ENCODE assay signal across 41 mouse cellular contexts in the genomic region with DNA sequence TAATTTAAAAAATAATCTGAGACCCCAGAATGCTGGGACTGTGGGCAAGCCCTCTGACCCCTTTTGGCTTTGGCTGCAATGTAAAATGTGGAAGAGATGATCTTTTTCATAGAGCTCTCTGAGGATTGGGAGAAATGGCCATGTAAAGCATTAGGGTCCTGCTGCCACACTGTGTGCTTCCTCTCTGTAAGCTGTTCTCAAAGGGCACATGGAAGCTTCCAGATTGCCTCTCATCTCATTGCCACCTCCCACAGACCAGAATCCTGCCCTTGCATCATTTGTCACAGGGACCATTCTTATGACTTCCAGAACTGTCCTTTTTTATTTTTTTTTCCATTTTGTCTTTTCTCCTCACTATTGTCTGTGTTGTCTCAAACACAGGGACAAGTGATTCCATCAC. TPM values are rescaled to one million over a fixed set of nuclear protein-coding genes. Genes with fewer than 3 reads are reported as not detected.
"Had no signal": no experiment of that assay in that cellular context is flagged by ENCODE, and none has a peak within 500 bp of the region (broad histone marks: within the 10 kb centered on the region; RNA-seq: fewer than 3 reads in every experiment).

No protein-coding gene starts in this region.

- H3K9me3 ChIP-seq: heart, embryonic 13.5 days; heart, embryonic 15.5 days; hindbrain, embryonic 10.5 days; hindbrain, embryonic 12.5 days; kidney, embryonic 15.5 days; limb, embryonic 13.5 days; limb, embryonic 15.5 days; liver, embryonic 12.5 days had no signal

- H3K4me2 ChIP-seq: heart, embryonic 11.5 days; heart, embryonic 13.5 days; heart, embryonic 15.5 days; hindbrain, embryonic 12.5 days; hindbrain, embryonic 14.5 days; kidney, embryonic 15.5 days; limb, embryonic 13.5 days; limb, embryonic 15.5 days; liver, embryonic 12.5 days had no signal

- ATAC-seq: hindbrain, embryonic 16.5 days; intestine, embryonic 16.5 days; liver, embryonic 12.5 days had no signal

- H3K27ac ChIP-seq: heart, adult 2 months; heart, embryonic 13.5 days; heart, embryonic 15.5 days; hindbrain, embryonic 10.5 days; hindbrain, embryonic 12.5 days; hindbrain, embryonic 14.5 days; kidney, embryonic 15.5 days; kidney, postnatal 0 days; limb, embryonic 13.5 days; limb, embryonic 15.5 days; liver, embryonic 12.5 days; liver, embryonic 14.5 days had no signal

- H3K27me3 ChIP-seq: hindbrain, embryonic 12.5 days; kidney, embryonic 15.5 days had no signal

- DNase-seq: gastrocnemius, postnatal 10 days; gastrocnemius, postnatal 25 days; heart, postnatal 4 days; kidney, adult 11 months; kidney, adult 2 months; kidney, adult 9 months; kidney, postnatal 14 days; kidney, postnatal 36 days; layer of hippocampus, adult 9-11 months; layer of hippocampus, postnatal 36 days; left cerebral cortex, postnatal 4 days had no signal

- H3K9ac ChIP-seq: heart, embryonic 13.5 days; heart, embryonic 15.5 days; hindbrain, embryonic 12.5 days; hindbrain, embryonic 14.5 days; kidney, embryonic 15.5 days; limb, embryonic 13.5 days; limb, embryonic 15.5 days; liver, embryonic 12.5 days; liver, embryonic 14.5 days had no signal

- H3K4me3 ChIP-seq: heart, adult 2 months; heart, embryonic 13.5 days; heart, embryonic 15.5 days; hindbrain, embryonic 10.5 days; hindbrain, embryonic 12.5 days; kidney, embryonic 15.5 days; limb, embryonic 13.5 days; limb, embryonic 15.5 days; liver, embryonic 12.5 days had no signal

- H3K36me3 ChIP-seq: heart, embryonic 13.5 days; heart, embryonic 15.5 days; hindbrain, embryonic 10.5 days; hindbrain, embryonic 12.5 days; kidney, embryonic 15.5 days; limb, embryonic 13.5 days; limb, embryonic 15.5 days; liver, embryonic 12.5 days had no signal

RNA-seq across cellular contexts. Expression of a gene that starts 18.2 kb away (rescaled TPM):
- total RNA-seq: gastrocnemius, adult 18-20 months; gastrocnemius, postnatal 10 days; gastrocnemius, postnatal 25 days; gastrocnemius, postnatal 4 days; granulocyte monocyte progenitor cell, adult 5-6 weeks; heart, adult 2 months; heart, postnatal 25 days; heart, postnatal 4 days; layer of hippocampus, adult 18-20 months; layer of hippocampus, adult 8-10 months; layer of hippocampus, postnatal 14 days; layer of hippocampus, postnatal 36 days; left cerebral cortex, adult 18-20 months; left cerebral cortex, adult 8-10 months; left cerebral cortex, postnatal 10 days; left cerebral cortex, postnatal 25 days; left cerebral cortex, postnatal 4 days had no signal
- polyA plus RNA-seq: heart, embryonic 11.5 days; heart, embryonic 13.5 days; heart, embryonic 15.5 days; heart, postnatal 0 days; hindbrain, embryonic 10.5 days; intestine, embryonic 14.5 days; intestine, embryonic 16.5 days; kidney, embryonic 15.5 days; kidney, postnatal 0 days; limb, embryonic 13.5 days; limb, embryonic 15.5 days; liver, embryonic 12.5 days; liver, embryonic 14.5 days had no signal

RNA-seq across cellular contexts. Expression of a gene that starts 19.6 kb away (rescaled TPM):
- polyA plus RNA-seq: heart, embryonic 11.5 days; hindbrain, embryonic 10.5 days; limb, embryonic 11.5 days had no signal

RNA-seq across cellular contexts. Expression of a gene that starts 47.4 kb away (rescaled TPM):
- total RNA-seq: granulocyte monocyte progenitor cell, adult 5-6 weeks had no signal
- polyA plus RNA-seq: heart, embryonic 11.5 days; heart, embryonic 13.5 days; heart, embryonic 15.5 days; heart, postnatal 0 days; hindbrain, embryonic 10.5 days; hindbrain, embryonic 12.5 days; hindbrain, embryonic 14.5 days; hindbrain, embryonic 16.5 days; limb, embryonic 11.5 days; liver, adult 2 months had no signal
